Mouse (Mus musculus): Measurements from ENCODE around the gene Mia2. TPM values are rescaled to one million over a fixed set of nuclear protein-coding genes. Genes with fewer than 3 reads are reported as not detected.

Gene Mia2
- polyA plus RNA-seq, 1 experiment from 2014 or later, result 33.2 TPM

- H3K9ac ChIP-seq (ENCODE audit: low read length), result no peak overlapping the region
- H3K9me3 ChIP-seq (ENCODE audit: control insufficient read depth, low read length), result no peaks in the 10 kb centered on the region
- no peak overlapping the region for H3K4me2 ChIP-seq (ENCODE audit: low read length)
- H3K36me3 ChIP-seq (ENCODE audit: control insufficient read depth, insufficient read depth, low read length), result peaks cover 82% of the 10 kb centered on the region
- no peaks in the 10 kb centered on the region for H3K27me3 ChIP-seq (ENCODE audit: control insufficient read depth, insufficient read depth, low read length)
- H3K4me1 ChIP-seq (ENCODE audit: control insufficient read depth in 2 of 2, insufficient read depth in 2 of 2, low read length in 2 of 2), result no peaks in the 10 kb centered on the region
- ATAC-seq (ENCODE audit: insufficient number of reproducible peaks, insufficient read depth, low FRiP score, low read depth), result no peak
- WGBS, result 72% methylated on average over 6 of the region's 6 CpGs
- H3K4me3 ChIP-seq (ENCODE audit: control insufficient read depth in 1 of 2, insufficient read depth in 1 of 2, low read depth in 1 of 2, low read length in 2 of 2), result no peak overlapping the region
- no peak overlapping the region for H3K27ac ChIP-seq (replicated peaks in 1 of 2; ENCODE audit: control insufficient read depth in 1 of 2, insufficient read depth in 1 of 2, low read depth in 2 of 2, low read length in 2 of 2)
Measured at GRCm38 (mm10) chr12:59164522-59164921, 68.9 kb downstream of the Mia2 start.

DNA sequence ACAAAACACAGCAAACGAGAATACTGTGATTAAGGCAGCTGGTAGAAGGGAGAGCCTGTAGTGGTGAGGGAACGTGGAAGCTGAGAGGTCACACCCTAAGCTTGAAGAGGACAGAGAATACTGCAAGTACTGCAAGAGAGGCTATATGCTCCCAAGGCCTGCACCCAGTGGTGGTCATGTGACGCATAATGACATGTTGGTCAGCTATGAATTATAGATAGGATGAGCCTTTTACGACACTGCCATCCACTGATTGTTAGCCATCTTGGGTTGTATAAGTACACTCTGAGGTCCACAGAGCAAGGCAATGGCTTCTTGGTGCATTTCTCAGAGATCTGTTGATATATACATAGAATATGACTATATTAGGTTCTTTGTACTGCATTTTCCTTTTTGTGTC lies 71.0 kb downstream of the Mia2 start:
- WGBS, result 92% methylated on average over 4 of the region's 4 CpGs
- no peak overlapping the region for H3K27ac ChIP-seq (replicated peaks in 1 of 2; ENCODE audit: control insufficient read depth in 1 of 2, insufficient read depth in 1 of 2, low read depth in 2 of 2, low read length in 2 of 2)
- H3K27me3 ChIP-seq (ENCODE audit: control insufficient read depth, insufficient read depth, low read length), result no peaks in the 10 kb centered on the region
- H3K4me3 ChIP-seq (ENCODE audit: control insufficient read depth in 1 of 2, insufficient read depth in 1 of 2, low read depth in 1 of 2, low read length in 2 of 2), result no peak overlapping the region
- no peak for ATAC-seq (ENCODE audit: insufficient number of reproducible peaks, insufficient read depth, low FRiP score, low read depth)
- no peaks in the 10 kb centered on the region for H3K4me1 ChIP-seq (ENCODE audit: control insufficient read depth in 2 of 2, insufficient read depth in 2 of 2, low read length in 2 of 2)
- no peaks in the 10 kb centered on the region for H3K9me3 ChIP-seq (ENCODE audit: control insufficient read depth, low read length)
- H3K36me3 ChIP-seq (ENCODE audit: control insufficient read depth, insufficient read depth, low read length), result peaks cover 83% of the 10 kb centered on the region
- no peak overlapping the region for H3K9ac ChIP-seq (ENCODE audit: low read length)
- H3K4me2 ChIP-seq (ENCODE audit: low read length), result no peak overlapping the region

DNA sequence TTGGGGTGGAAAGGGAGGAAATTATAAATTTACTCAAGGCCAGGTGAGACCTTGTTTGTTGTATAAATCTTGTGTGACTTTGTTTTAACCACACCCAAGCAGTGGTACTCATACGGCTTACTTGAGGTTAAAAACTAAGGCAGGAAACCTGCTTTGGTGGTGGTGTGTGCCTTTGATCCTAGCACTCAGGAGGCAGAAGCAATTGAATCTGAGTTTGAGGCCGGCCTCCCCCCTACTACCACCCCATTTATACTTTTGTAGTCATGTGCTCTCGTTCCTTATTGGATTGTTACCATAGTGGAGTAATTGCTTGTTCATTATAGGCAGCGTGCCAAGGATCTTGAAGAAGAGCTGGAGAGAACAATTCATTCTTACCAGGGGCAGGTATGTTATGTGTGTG lies 74.3 kb downstream of the Mia2 start:
- ATAC-seq (ENCODE audit: insufficient number of reproducible peaks, insufficient read depth, low FRiP score, low read depth), result no peak
- Histone ChIP-seq H3K36me3 (ENCODE audit: control insufficient read depth, insufficient read depth, low read length) (peaks cover 72% of the 10 kb centered on the region), H3K4me1 (ENCODE audit: control insufficient read depth in 2 of 2, insufficient read depth in 2 of 2, low read length in 2 of 2) (no peaks in the 10 kb centered on the region), H3K27ac (replicated peaks in 1 of 2; ENCODE audit: control insufficient read depth in 1 of 2, insufficient read depth in 1 of 2, low read depth in 2 of 2, low read length in 2 of 2) (no peak overlapping the region), H3K4me3 (ENCODE audit: control insufficient read depth in 1 of 2, insufficient read depth in 1 of 2, low read depth in 1 of 2, low read length in 2 of 2) (no peak overlapping the region), H3K27me3 (ENCODE audit: control insufficient read depth, insufficient read depth, low read length) (no peaks in the 10 kb centered on the region), H3K9ac (ENCODE audit: low read length) (no peak overlapping the region), H3K9me3 (ENCODE audit: control insufficient read depth, low read length) (no peaks in the 10 kb centered on the region), H3K4me2 (ENCODE audit: low read length) (no peak overlapping the region)
- 91% methylated on average over 4 of the region's 4 CpGs for WGBS

- Histone ChIP-seq H3K36me3 (ENCODE audit: control insufficient read depth, insufficient read depth, low read length) (peaks cover 93% of the 10 kb centered on the region), H3K27ac (replicated peaks in 1 of 2; ENCODE audit: control insufficient read depth in 1 of 2, insufficient read depth in 1 of 2, low read depth in 2 of 2, low read length in 2 of 2) (no peak overlapping the region), H3K4me2 (ENCODE audit: low read length) (no peak overlapping the region), H3K27me3 (ENCODE audit: control insufficient read depth, insufficient read depth, low read length) (no peaks in the 10 kb centered on the region), H3K9me3 (ENCODE audit: control insufficient read depth, low read length) (no peaks in the 10 kb centered on the region), H3K4me3 (ENCODE audit: control insufficient read depth in 1 of 2, insufficient read depth in 1 of 2, low read depth in 1 of 2, low read length in 2 of 2) (no peak overlapping the region), H3K4me1 (ENCODE audit: control insufficient read depth in 2 of 2, insufficient read depth in 2 of 2, low read length in 2 of 2) (no peaks in the 10 kb centered on the region), H3K9ac (ENCODE audit: low read length) (no peak overlapping the region)
- WGBS, result 97% methylated on average over 3 of the region's 3 CpGs
- ATAC-seq (ENCODE audit: insufficient number of reproducible peaks, insufficient read depth, low FRiP score, low read depth), result no peak
Measured at GRCm38 (mm10) chr12:59177814-59178213, 82.2 kb downstream of the Mia2 start.

DNA sequence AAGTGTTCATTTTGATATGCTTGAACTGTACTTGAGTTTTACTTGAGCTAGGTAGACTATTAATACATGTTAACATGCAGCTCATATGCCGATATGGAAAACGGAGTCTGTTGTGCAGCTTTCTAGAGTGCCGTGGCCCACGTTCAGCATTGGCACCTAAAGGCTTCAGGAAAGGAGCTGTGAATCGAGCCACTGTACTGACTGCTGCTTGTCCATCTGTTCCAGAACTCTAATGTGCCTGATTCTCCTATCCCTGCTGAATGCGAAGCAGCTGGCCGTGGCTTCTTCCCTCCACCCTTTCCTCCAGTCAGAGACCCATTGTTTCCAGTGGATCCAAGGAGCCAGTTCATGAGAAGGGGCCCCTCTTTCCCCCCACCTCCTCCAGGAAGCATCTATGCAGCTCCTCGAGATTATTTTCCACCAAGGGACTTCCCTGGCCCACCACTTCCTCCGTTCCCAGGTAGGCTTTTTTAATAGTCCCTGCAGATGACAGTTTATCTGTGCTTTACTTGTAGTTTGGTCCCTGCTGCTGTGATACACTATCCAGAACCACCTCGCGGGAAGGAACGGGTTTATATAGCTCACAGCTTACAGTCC lies 92.6 kb downstream of the Mia2 start:
- Histone ChIP-seq H3K9ac (ENCODE audit: low read length) (no peak overlapping the region), H3K27ac (replicated peaks in 1 of 2; ENCODE audit: control insufficient read depth in 1 of 2, insufficient read depth in 1 of 2, low read depth in 2 of 2, low read length in 2 of 2) (no peak overlapping the region), H3K4me2 (ENCODE audit: low read length) (no peak overlapping the region), H3K9me3 (ENCODE audit: control insufficient read depth, low read length) (no peaks in the 10 kb centered on the region), H3K36me3 (ENCODE audit: control insufficient read depth, insufficient read depth, low read length) (peaks cover 72% of the 10 kb centered on the region), H3K4me3 (ENCODE audit: control insufficient read depth in 1 of 2, insufficient read depth in 1 of 2, low read depth in 1 of 2, low read length in 2 of 2) (no peak overlapping the region), H3K27me3 (ENCODE audit: control insufficient read depth, insufficient read depth, low read length) (no peaks in the 10 kb centered on the region), H3K4me1 (ENCODE audit: control insufficient read depth in 2 of 2, insufficient read depth in 2 of 2, low read length in 2 of 2) (no peaks in the 10 kb centered on the region)
- WGBS, result 71% methylated on average over 12 of the region's 12 CpGs
- ATAC-seq (ENCODE audit: insufficient number of reproducible peaks, insufficient read depth, low FRiP score, low read depth), result no peak

GRCm38 (mm10) chr12:59193637-59194036 lies 98.0 kb downstream of the Mia2 start:
- peaks cover 0 to 6% of the 10 kb centered on the region in 2 experiments; a peak in 2 of 4 replicates for H3K4me1 ChIP-seq (ENCODE audit: control insufficient read depth in 2 of 2, insufficient read depth in 2 of 2, low read length in 2 of 2)
- no peak for ATAC-seq (ENCODE audit: insufficient number of reproducible peaks, insufficient read depth, low FRiP score, low read depth)
- H3K27ac ChIP-seq (replicated peaks in 1 of 2; ENCODE audit: control insufficient read depth in 1 of 2, insufficient read depth in 1 of 2, low read depth in 2 of 2, low read length in 2 of 2), result no peak overlapping the region
- no peak overlapping the region for H3K4me3 ChIP-seq (ENCODE audit: control insufficient read depth in 1 of 2, insufficient read depth in 1 of 2, low read depth in 1 of 2, low read length in 2 of 2)
- WGBS, result 80% methylated on average over 3 of the region's 3 CpGs
- H3K9ac ChIP-seq (ENCODE audit: low read length), result no peak overlapping the region
- peaks cover 27% of the 10 kb centered on the region for H3K36me3 ChIP-seq (ENCODE audit: control insufficient read depth, insufficient read depth, low read length)
- H3K4me2 ChIP-seq (ENCODE audit: low read length), result no peak overlapping the region
- no peaks in the 10 kb centered on the region for H3K27me3 ChIP-seq (ENCODE audit: control insufficient read depth, insufficient read depth, low read length)
- H3K9me3 ChIP-seq (ENCODE audit: control insufficient read depth, low read length), result no peaks in the 10 kb centered on the region

- no peaks in the 10 kb centered on the region for H3K9me3 ChIP-seq (ENCODE audit: control insufficient read depth, low read length)
Measured at GRCm38 (mm10) chr12:59194341-59195003, 98.9 kb downstream of the Mia2 start.

More at GRCm38 (mm10) chr12:59194341-59195003, 98.9 kb downstream of the Mia2 start:
- Histone ChIP-seq H3K4me2 (ENCODE audit: low read length) (no peak overlapping the region), H3K4me1 (ENCODE audit: control insufficient read depth in 2 of 2, insufficient read depth in 2 of 2, low read length in 2 of 2) (peaks cover 0 to 6% of the 10 kb centered on the region in 2 experiments; a peak in 2 of 4 replicates), H3K36me3 (ENCODE audit: control insufficient read depth, insufficient read depth, low read length) (peaks cover 23% of the 10 kb centered on the region), H3K4me3 (ENCODE audit: control insufficient read depth in 1 of 2, insufficient read depth in 1 of 2, low read depth in 1 of 2, low read length in 2 of 2) (no peak overlapping the region), H3K9ac (ENCODE audit: low read length) (no peak overlapping the region), H3K27ac (replicated peaks in 1 of 2; ENCODE audit: control insufficient read depth in 1 of 2, insufficient read depth in 1 of 2, low read depth in 2 of 2, low read length in 2 of 2) (peak overlapping the region; percentile 37 to 49; a peak in 3 of 4 replicates), H3K27me3 (ENCODE audit: control insufficient read depth, insufficient read depth, low read length) (no peaks in the 10 kb centered on the region)
- ATAC-seq (ENCODE audit: insufficient number of reproducible peaks, insufficient read depth, low FRiP score, low read depth), result no peak
- 33% methylated on average over 9 of the region's 9 CpGs for WGBS
